8 mouse cellular contexts compared by ENCODE assay signal in the genomic region with DNA sequence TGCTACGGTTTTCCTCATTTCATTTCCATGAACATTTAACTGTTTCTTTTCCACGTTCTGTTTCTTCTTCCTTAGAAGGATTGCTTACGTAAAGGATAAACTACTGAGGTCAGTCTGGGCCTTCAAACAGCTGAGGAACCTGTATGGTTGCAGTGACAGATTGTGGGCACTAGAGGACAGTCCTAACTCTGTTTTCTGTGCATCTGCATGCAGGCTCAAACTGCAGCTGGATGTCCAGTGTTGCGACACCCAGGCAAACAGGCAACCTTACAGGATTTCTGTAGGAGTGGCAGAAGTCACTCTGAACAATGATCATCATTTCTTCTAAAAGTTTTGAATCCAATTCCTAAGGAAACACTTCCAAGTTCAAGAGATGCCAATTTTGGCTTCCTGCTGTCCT. TPM values are rescaled to one million over a fixed set of nuclear protein-coding genes. Genes with fewer than 3 reads are reported as not detected.
DNase-seq lines count a peak whose midpoint lies in the region; ATAC-seq and TF ChIP-seq lines count a peak whose summit lies in the region.
"Had no signal": no experiment of that assay in that cellular context is flagged by ENCODE, and none has a peak within 500 bp of the region (broad histone marks: within the 10 kb centered on the region; RNA-seq: fewer than 3 reads in every experiment).

No protein-coding gene starts in this region.

- peak; percentile 80 for TF ChIP-seq CTCF in layer of hippocampus, adult 2 months (conservative IDR thresholded peaks at IDR 0.05)
- peak; percentile 78 for TF ChIP-seq CTCF in G1E (IDR thresholded peaks at IDR 0.05; ENCODE audit: low read depth, low read length)

- peaks cover 43% of the 10 kb centered on the region for H3K36me3 ChIP-seq in G1E (replicated peaks)

- no peak for DNase-seq in layer of hippocampus, adult 2 months (ENCODE audit: low spot score in 2 of 2)
- no peak for DNase-seq in layer of hippocampus, adult 11-12 months (ENCODE audit: low spot score)
- no peak for DNase-seq in G1E (ENCODE audit: low spot score)
- peak; percentile 37 for DNase-seq in lung, postnatal 10 days
- no peak for DNase-seq in urinary bladder, adult 18-20 months (ENCODE audit: low spot score in 2 of 2)
- no peak for DNase-seq in left cerebral cortex, postnatal 10 days (ENCODE audit: extremely low spot score in 1 of 2, low spot score in 2 of 2)

- no peak overlapping the region for H3K4me3 ChIP-seq in layer of hippocampus, adult 2 months
- no peak overlapping the region for H3K4me3 ChIP-seq in G1E (ENCODE audit: low read depth, low read length)
- H3K4me3 ChIP-seq: heart, embryonic 15.5 days had no signal

- H3K27me3 ChIP-seq in G1E (ENCODE audit: insufficient read depth, low read length): no peaks in the 10 kb centered on the region
- H3K27me3 ChIP-seq: heart, embryonic 15.5 days had no signal

- ATAC-seq in G1E (ENCODE audit: extremely low read depth, insufficient number of reproducible peaks, low FRiP score, poor library complexity, severe bottlenecking): peak; percentile 66
- ATAC-seq in common myeloid progenitor, adult 5-6 weeks (replicated peaks; ENCODE audit: low read depth, poor library complexity, severe bottlenecking): peak; percentile 50; the same call in 1 of the 2 replicates

- H3K4me1 ChIP-seq in G1E (ENCODE audit: insufficient read depth, low read depth, low read length): peaks cover 20% of the 10 kb centered on the region

- H3K27ac ChIP-seq in layer of hippocampus, adult 2 months: no peak overlapping the region
- H3K27ac ChIP-seq: heart, embryonic 15.5 days had no signal

- intact Hi-C loops in left cerebral cortex, postnatal 10 days (cut with DNase I): no loop called here

- no peaks in the 10 kb centered on the region for H3K9me3 ChIP-seq in G1E (replicated peaks)
- H3K9me3 ChIP-seq: heart, embryonic 15.5 days had no signal

RNA-seq across cellular contexts. Expression of a gene that starts 5.3 kb away (rescaled TPM):
- 100 to 1,000 TPM; 237 to 264 TPM for total RNA-seq in layer of hippocampus, adult 2 months (2021)
- total RNA-seq in G1E (2014; fragmentation: Nextera tagmentation): 44.7 and 45.0 TPM in 2 replicates
- total RNA-seq in G1E (2017): 76.1 and 81.5 TPM in 2 replicates
- 21.7 and 38.8 TPM in 2 replicates for polyA plus RNA-seq in G1E (2012)
- total RNA-seq in common myeloid progenitor, adult 5-6 weeks (2017): 24.1 and 25.4 TPM in 2 replicates
- total RNA-seq in left cerebral cortex, postnatal 10 days (2021): 10 to 100 TPM; 67.9 to 75.9 TPM

RNA-seq across cellular contexts. Expression of a gene that starts 27.2 kb away (rescaled TPM):
- total RNA-seq in layer of hippocampus, adult 2 months (2021): 10 to 100 TPM; 16.5 to 18.5 TPM
- 72.7 and 87.2 TPM in 2 replicates for total RNA-seq in G1E (2014; fragmentation: Nextera tagmentation)
- total RNA-seq in G1E (2017): 42.0 and 46.9 TPM in 2 replicates
- 47.8 and 58.8 TPM in 2 replicates for polyA plus RNA-seq in G1E (2012)
- total RNA-seq in common myeloid progenitor, adult 5-6 weeks (2017): 29.8 and 31.7 TPM in 2 replicates
- 10 to 100 TPM; 10.6 to 11.3 TPM for total RNA-seq in left cerebral cortex, postnatal 10 days (2021)
